Mouse (Mus musculus): Measurements from ENCODE around the gene Tifab.

The Tifab gene

DNA sequence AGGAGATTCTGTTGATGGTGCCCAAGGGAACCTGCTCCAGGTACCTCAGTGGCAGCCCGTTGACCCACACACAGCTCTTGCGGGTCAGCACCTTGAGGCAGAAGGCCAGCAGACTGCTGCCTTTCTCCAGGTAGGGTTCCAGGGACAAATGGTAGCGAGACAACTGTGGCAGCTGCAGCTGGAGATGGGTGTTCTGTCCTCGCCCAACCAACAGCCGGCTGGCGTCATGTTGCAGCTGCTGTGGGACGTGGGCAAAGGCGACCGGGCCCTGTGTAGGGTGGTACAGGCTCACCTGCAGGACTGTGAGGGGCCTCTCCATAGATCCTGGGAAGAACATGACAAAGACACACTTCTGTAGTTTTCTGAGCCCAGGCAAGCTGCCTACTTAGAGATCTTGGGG is 2.4 kb downstream of the Tifab start:
- no peak for DNase-seq (ENCODE audit: low read depth, low spot score)

DNA sequence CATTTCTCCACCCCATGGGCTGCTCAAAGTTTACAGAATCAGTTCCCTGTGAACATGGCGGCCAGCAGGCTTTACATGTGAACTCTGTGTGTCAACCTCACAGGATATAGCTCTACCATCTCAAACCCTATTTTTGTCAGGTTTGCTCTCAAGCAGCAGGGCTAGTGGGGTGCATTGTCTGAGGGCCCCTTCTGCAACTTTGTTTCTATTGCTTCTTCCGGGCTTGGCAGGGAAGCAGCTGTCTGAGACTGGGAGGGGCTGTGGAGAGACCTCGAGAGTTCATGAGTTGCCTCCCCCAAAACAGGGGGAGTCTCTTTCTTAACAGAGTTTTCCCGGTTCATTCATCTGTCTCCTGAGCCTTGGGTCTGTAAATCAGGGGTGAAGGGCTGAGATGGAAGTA is 2.8 kb downstream of the Tifab start:
- no peak for DNase-seq (ENCODE audit: low read depth, low spot score)

DNA sequence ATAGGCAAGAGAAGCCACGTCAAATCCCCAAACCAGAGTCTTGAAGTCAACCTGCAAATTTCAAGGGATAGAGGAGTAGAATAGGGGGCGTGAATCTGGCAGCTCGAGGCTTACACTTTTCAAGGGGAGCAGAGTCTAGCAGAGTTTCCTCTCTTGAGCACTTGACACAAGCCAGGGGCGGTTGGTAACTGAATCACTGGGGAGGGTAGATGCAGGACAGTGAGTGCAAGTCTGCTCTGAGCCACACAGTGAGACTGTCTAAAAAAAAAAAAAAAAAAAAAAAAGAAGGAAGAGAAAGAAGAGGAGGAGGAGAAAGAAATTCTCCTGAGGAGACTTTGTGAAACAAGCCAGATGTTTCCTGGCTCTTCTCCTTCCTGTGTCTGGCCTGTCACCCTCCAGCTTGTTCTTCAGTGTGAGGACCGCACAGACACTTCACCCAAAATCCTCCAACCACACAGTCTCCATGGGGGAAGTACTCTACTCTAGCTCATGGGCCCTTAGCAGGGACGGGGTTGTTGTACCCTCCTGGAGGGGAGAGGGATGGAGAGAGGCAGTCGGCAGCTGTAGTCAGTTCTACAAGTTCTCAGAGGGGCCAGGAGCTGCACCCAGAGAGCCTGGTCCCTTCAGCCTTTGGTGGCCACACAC is 5.7 kb downstream of the Tifab start:
- DNase-seq (ENCODE audit: low read depth, low spot score), result no peak

DNA sequence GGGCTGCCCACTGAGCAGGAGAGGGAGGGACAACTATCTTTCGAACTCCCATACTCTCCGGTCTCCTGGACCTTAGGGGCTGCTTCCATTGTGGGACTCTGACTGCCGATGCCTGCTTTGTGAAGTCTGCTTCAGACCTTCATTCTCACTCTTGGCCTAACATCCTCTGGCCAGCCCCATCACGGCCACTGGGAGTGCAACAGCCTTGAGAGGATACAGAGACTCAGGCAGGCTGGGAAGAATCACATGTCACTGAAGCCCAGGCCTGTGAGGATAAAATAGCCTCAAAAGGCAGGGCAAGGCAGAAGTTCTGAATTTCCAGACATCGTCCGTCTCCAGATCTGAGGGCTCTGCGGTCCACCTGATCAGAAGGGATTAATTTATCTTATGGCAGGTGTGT is 6.6 kb downstream of the Tifab start:
- no peak for DNase-seq (ENCODE audit: low read depth, low spot score)

DNA sequence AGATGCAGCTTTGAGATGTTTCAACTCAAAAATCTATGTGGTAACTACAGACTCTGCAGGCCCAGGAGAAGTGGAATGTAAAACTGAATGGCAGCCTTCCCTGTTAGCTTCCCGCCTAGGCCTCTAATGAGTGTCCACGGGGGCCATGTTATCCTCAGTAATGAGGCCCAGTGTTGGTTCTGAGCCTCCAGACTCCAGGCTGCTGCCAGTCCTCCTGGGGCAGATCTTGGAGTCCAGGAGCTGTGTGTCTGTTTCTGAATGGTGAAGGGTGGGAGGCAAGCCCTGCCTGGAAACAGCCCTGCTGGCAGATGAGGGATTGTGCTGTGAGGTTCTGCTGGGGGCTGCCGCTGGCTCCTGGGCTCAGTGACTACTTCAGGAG is 10.3 kb downstream of the Tifab start:
- DNase-seq (ENCODE audit: low read depth, low spot score), result no peak

DNA sequence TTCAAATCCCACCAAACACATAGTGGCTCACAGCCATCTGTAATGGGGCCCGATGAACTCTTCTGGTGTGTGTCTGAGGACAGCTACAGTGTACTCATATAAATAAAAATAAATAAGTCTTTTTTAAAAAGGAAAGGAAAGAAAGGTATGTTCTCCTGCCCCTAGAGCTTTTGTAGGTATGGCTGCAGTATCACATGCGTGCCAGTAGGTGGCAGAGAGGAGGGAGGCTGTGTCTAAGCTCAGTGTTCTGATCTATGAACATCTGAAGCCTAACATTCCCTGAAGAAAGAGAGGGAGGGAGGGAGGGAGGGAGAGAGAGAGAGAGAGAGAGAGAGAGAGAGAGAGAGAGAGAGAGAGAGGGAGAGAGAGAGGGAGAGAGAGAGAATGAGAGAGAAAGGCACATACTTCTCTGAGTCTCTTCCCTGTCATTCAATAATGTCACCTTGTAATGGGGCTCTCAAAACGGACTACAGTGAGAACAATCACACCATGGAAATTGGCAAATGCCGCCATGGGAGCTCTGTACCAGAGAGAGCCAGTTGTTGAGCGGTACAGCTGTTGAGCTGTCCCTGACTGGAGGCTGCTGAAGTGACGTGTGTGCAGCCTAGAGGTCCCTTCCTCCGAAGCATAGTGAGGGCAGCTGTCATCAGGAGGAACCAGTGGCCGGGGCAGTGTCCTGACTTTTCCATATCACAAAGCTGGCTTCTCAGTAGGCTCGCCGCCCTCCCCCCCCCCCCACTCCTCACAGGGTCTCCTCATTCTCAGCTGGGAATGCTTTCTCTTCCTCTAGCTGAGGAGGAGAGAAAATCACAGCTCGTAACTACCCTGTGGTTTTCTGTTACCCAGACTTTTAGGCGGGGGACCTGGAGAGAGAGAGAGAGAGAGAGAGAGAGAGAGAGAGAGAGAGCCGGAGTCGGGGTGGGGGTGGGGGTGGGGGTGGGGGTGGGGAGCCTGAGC is 11.0 kb downstream of the Tifab start:
- DNase-seq (ENCODE audit: low read depth, low spot score), result peak; percentile 67

DNA sequence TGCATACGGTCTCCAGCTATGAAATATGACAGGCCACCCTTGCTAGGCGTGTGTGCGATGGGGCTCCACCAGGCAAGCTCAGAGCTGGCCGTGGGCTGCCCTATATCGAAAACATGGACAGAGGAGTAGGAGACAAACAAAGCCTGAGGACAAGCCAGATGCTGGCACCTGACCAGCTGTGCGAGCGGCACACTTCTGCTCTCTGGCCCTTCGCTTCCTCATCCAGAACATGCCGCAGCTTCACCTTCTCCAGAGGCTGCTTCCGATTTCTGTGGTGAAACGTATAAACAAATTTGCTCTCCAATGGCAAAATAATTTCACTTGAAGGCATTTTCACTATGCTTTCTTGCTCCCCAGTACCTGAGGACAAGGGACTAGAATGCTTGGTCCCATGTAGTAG is 13.1 kb downstream of the Tifab start:
- no peak for DNase-seq (ENCODE audit: low read depth, low spot score)

DNA sequence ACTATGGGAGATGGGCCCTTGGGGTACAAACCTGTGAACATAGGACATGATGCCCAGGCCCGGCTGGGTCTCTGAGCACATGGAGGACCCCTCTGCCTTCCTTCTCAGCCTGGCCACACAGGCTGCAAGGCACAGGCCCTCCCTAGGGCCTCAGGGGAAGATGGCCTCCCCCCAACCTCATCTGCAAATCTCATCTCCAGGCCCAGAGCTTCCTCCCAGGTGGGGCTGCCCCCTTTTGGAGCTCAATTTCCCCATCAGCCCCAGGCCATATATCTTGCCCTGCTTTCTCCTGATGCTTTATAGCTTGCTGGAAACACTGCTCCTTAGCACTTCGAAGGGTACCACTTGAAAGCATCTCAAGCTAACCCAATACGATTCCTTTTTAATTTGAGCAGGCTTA is 14.3 kb downstream of the Tifab start:
- no peak for DNase-seq (ENCODE audit: low read depth, low spot score)

DNA sequence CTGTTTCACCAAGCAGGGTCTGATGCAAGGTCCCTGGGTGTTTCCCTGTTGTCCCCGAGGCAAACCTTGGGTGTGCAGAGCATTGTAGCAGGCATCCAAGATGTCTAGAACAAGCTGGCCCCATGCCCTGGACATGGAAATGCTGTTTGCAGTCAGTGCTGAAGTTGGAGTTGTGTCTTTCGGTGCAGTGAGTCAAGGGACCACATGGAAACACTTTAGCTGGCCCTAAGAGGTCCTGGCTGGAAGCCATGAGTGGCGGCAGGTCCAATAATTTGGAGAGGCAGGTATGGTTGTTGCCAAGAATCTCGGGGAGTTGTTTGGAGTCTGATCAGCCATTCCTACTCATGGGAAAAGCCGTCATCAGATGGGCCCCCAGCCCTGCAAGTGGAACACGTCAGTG is 14.9 kb downstream of the Tifab start:
- DNase-seq (ENCODE audit: low read depth, low spot score), result no peak

DNA sequence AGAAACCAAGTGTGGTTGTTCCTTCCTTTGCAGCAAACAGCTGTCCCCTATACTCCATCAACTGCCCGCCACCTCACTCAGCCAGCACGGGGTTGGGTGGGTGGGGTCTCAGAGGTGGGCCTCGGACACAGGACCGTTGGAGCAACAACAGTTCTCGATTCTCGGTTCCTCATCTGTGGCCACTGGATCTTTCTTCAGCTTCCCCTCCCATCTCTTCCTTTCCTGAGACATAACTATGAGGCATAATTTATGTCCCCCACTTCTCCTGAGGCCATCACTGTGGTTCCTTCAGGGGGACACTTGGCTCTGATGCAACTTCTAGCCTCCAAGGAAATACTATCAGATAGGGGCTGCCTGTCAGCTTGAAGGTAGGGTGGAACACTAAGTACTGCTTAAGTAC is 15.8 kb downstream of the Tifab start:
- no peak for DNase-seq (ENCODE audit: low read depth, low spot score)

DNA sequence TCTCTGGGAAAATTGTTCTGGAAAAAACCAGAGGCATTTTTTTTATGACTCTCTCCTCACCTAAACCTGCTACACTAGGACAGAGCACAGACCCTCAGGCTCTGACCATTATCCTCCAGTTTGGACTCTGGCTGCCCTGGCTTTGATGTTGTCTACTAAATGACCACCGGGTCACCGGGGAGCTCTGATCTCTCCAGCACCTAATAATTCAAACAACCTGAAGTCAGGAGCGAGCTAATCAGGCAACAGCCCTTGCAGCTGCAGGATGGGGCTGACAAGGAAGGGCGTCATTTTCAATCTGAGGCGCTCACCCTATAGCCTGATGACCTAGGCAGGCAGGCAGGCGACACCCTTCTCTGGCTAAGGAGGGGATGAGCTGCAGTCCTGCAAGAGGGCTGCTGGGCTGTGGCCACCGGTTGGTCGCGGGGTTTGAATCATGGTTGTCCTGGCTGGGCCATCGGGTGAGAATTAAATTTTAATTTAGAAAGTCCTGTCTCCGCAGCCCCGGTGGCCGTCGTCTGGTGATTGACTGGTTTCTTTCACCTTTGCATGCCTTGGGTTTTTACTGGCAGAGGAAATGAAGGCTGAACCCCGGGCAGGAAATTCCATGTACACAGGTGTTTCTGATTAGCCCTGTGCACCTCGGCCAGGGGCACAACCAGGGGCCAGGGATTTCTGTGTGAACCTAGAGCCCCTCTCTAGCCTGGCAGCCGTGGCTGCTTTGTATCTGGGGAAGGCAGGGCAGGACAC is 18.9 kb downstream of the Tifab start:
- DNase-seq (ENCODE audit: low read depth, low spot score), result peak; percentile 63

DNA sequence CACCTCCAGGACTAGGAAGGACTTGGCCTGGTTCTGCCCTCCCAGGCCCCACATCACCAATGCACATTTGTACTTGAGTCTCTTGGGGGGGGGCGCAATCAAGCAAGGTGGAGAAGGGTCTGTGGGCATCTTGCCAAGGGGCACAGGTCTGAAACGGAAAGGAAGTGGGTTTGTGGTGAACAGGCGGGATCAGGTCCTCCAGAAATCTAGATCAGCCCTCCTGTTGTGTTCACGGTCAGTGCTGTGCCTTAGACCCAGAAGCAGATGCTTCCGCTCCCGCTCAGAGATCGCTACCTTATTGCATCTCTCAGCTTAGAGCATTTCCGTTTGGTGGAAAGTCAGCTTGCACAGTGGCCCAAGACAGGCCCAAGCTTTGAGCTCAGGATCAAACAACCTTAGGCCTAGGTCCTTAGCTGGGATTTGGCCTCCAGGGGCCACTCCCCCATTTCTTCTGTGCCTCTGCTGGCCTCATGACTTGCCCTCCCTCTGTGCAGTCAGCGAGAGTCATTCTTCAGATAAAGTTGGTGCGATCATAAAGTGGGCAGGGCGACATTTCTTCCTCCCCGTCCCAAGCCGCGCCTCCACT is 19.6 kb downstream of the Tifab start:
- DNase-seq (ENCODE audit: low read depth, low spot score), result no peak

DNA sequence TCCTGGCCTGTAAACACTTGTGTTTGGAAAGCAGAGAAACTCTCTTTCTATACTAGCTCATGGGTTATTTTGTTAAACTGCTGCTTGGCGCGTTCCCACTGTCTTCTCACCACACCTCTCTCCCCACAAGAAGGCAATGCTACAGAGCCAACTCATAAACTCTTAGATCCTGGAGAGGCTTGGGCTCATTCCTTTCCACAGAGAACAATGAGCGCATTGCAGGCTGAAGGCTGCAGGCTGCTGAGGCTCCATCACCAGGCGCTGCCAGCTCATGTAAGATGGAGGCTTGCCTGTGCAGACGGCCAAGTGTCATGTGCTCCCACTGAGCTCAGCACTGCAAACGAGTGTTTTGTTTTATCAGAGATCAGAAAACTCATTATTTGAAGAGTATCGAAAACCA is 23.0 kb downstream of the Tifab start:
- DNase-seq (ENCODE audit: low read depth, low spot score), result no peak

DNA sequence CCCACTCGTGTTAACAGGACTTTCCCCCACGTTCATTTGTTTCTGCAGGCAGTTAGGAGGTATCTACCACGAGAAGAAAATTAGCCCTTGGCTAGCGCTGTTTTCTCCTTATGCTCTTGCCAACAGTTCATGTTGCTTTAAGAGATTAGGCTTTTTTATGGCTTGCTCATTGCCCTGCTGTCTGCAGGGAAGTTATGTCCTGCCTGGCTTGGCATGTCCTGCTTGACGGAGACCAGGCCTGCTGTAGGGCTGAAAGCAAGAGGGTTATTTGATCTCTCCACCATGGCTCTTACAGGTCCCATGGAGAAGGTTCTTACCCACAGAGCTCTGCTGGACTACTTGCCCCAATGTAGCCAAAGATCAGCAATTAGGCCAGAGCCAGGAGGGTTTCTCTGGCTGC is 23.6 kb downstream of the Tifab start:
- no peak for DNase-seq (ENCODE audit: low read depth, low spot score)

DNA sequence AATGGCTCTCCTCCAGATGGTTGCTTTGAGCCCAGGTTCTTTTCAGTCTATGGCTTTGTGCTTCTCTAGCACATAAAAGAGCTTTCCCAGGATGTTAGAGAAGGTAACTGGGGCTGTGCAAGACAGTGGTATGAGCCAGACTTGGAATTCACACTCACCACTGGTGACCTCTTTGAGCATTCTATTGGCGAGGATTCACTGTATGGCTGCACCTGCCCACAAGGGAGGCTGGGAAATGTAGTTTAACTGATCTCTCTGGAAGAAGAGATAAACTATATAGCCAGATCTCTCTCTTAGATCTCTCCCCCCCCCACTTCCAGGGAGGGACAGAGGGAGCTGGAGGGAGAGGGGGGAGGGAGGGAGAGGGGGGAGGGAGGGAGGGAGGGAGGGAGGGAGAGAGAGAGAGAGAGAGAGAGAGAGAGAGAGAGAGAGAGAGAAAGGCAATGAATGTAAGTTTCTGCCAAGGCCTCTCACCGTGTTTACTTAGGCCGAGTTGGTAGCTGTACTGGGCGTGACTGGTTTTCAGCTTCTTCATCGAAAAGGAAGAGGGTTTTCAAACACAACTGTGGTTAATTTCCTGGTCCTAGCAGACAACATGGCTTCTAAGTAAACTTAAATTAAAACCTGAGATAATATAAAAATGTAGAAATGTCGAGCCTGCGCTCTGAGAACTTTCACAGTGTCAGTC is 25.8 kb downstream of the Tifab start:
- DNase-seq (ENCODE audit: low read depth, low spot score), result no peak

DNA sequence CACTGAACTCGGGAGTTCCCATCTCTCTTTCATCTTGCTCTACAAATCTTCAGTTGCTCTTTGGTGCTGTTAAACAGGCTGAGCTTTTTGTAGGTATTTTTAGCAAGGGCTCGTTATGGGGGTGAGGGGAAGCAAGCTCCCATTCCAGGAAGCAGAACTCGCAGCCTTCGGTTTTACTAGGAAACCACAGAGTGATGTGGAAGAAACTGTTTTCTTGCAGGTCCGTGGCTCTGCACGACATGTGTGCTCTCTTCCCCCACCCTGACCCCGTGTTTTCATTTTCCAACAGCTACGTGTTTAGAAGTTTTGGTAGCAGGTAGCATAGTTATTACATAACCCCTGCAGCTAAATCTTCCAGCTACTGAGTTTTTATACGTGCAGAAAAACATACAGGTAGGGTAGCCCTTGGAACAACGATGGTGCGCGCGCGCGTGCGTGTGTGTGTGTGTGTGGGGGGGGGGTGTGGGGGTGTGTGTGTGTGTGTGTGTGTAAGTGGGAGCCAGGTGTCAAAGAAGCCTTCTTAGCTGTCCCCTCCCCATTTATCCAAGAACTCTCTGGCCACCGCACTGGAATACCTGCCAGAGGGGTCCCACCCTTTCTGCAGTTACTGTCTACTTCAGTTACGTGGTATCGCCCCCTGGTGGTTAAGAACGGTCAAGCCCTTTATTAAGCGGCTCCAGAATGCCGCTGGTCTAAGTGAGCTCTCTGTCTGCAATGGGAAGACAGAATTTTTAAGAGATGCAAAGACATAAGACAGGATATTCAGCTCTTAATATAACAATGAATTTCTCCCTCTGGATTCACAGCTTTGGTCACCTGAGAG is 27.1 kb downstream of the Tifab start:
- peak; percentile 89 for DNase-seq (ENCODE audit: low read depth, low spot score)

DNA sequence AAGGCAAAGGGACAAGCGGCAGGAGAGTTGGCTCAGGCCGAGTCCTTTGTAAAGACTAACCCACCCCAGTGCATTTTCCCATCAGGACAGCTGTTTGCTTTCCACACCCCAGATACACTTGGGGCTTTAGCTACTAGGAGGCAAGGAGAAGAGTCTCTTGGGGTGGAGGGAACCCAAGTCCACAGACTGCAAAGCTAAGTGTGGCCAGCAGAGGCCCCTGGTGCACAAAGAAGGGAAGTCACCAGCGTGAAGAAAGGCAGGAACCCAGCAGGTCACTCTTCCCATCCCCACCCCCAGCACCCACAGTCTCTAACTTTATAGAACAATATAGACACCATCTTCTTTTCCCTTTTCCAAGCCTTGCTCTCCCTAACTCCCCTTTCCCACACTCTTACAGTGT is 33.2 kb downstream of the Tifab start:
- no peak for DNase-seq (ENCODE audit: low read depth, low spot score)

DNA sequence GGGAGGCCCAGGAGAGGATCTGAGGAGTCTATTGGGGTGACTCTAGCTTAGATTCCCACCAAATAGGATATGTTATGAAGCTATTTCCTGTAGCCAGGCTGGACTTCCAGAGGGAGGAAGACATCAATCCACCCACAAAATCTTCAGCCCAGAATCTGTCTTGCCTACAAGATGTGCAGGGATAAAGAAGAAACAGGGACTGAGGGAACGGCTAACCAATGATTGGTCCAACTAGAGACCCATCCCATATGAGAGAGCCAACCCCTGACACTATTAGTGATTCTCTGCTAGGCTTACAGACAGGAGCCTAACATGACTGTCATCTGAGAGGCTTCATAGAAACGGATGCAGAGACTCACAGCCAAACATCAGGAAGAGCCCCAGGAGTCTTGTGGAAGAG is 34.7 kb downstream of the Tifab start:
- DNase-seq (ENCODE audit: low read depth, low spot score), result no peak

DNA sequence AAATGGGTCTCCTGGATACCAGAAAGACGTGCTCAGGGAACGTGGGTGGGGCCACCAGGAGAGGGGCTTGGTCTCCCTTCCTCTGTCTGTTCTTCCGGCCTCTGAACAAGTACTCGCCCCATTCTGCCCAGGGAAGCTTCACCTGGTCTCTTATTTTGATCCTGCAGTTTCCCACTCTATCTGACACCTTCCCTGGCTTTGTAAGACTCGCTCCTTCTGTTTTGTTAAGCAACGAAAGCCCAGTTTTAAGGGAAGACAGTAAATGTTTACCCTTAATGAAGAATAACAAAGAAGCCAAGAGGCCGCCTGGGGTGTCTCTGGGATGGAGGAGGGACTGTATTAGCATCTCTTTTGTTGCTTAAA is 35.6 kb downstream of the Tifab start:
- DNase-seq (ENCODE audit: low read depth, low spot score), result no peak

DNA sequence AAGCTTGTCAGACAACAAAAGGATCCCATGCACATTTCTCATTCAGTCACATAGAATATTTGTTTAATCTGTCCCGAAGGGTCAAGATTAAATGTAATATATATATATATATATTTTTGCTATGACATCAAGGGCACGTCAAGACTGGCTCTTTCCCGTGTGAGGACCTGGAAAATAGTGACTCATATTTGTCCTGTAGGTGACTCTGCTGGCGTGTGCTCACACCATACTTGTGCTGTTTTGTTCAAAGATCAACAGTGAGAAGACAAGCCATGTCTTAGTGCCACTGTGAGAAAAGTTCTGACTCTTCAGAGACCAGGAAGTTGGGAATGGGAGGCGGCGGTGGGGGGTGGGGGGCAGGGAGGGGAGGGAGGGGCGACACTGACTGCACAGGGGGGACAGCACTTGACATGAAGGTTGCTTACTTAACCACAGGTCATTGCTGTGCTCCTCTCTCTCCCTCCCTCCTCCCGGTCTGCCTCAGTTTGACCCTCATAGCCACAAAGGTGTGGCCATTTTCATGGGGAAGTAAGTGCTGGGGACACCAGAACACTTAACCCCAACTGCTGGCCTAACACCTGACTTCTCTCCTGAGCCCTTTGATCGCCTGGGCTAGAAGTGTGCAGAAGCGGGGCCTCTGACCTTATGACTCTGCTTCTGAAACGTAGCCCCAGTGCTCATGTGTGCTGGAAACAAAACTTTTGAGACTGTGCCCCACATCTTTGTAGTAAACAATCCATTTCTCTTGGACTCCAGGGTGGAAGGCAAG is 36.1 kb downstream of the Tifab start:
- DNase-seq (ENCODE audit: low read depth, low spot score), result no peak
